Mouse (Mus musculus): Measurements from ENCODE around the gene Ctnna3.

GRCm38 (mm10) chr10:64039760-64040535 is 610.0 kb downstream of the Ctnna3 start:
- no peak for TF ChIP-seq CTCF (IDR thresholded peaks at IDR 0.05; ENCODE audit: low read depth, low read length)
- no peak for TF ChIP-seq GATA2 (IDR thresholded peaks at IDR 0.05; ENCODE audit: borderline replicate concordance, low read depth, low read length)

Measured in G1E (cell line).